In the genomic region with DNA sequence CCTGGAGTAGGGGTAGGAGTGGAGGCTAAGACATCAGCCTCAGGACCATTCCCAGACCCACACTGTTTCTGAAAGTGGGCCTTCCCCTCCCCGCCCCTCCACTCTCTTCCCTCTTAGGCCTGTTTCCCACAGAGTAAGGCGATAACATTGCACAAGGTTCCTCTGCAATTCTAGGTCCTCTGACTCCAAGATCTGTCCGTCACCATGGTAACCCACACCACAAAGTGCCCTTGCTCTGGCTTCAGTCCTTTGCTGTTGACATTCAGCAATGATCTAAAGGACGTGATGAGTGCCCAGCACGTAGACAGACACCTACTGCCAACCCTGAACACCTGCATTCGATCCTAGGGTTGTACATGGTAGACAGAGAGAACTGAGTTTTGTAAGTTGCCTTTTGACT, we compare ENCODE assay signal across 22 mouse cellular contexts. TPM values are rescaled to one million over a fixed set of nuclear protein-coding genes. Genes with fewer than 3 reads are reported as not detected.
A peak's percentile ranks its signal among the peaks of the same experiment; 100 is the strongest.
DNase-seq lines count a peak whose midpoint lies in the region; ATAC-seq and TF ChIP-seq lines count a peak whose summit lies in the region.
"Had no signal": no experiment of that assay in that cellular context is flagged by ENCODE, and none has a peak within 500 bp of the region (broad histone marks: within the 10 kb centered on the region; RNA-seq: fewer than 3 reads in every experiment).

No protein-coding gene starts in this region.

- H3K27ac ChIP-seq in hindbrain, postnatal 0 days = no peak overlapping the region
- no peak overlapping the region for H3K27ac ChIP-seq in hindbrain, embryonic 16.5 days (ENCODE audit: low read depth, low read length)
- H3K27ac ChIP-seq in midbrain, postnatal 0 days (ENCODE audit: low read depth, low read length) = no peak overlapping the region
- no peak overlapping the region for H3K27ac ChIP-seq in midbrain, embryonic 14.5 days (replicated peaks; ENCODE audit: low read depth, low read length)
- H3K27ac ChIP-seq: embryonic facial prominence, embryonic 12.5 days; forebrain, embryonic 12.5 days; hindbrain, embryonic 12.5 days; limb, embryonic 10.5 days; midbrain, embryonic 15.5 days; stomach, postnatal 0 days had no signal

- H3K9ac ChIP-seq in hindbrain, postnatal 0 days (replicated peaks; ENCODE audit: low read length) = no peak overlapping the region
- no peak overlapping the region; the same call in 1 of the 2 replicates for H3K9ac ChIP-seq in hindbrain, embryonic 16.5 days (ENCODE audit: low read depth, low read length)
- no peak overlapping the region for H3K9ac ChIP-seq in midbrain, postnatal 0 days (replicated peaks; ENCODE audit: low read length, poor library complexity, severe bottlenecking)
- H3K9ac ChIP-seq in midbrain, embryonic 14.5 days (replicated peaks; ENCODE audit: low read length) = no peak overlapping the region
- H3K9ac ChIP-seq: embryonic facial prominence, embryonic 12.5 days; forebrain, embryonic 12.5 days; hindbrain, embryonic 12.5 days; midbrain, embryonic 15.5 days had no signal

- H3K36me3 ChIP-seq in hindbrain, postnatal 0 days (ENCODE audit: insufficient read depth, low read length) = no peaks in the 10 kb centered on the region
- no peaks in the 10 kb centered on the region for H3K36me3 ChIP-seq in hindbrain, embryonic 16.5 days (ENCODE audit: control insufficient read depth, insufficient read depth, low read length)
- no peaks in the 10 kb centered on the region for H3K36me3 ChIP-seq in midbrain, postnatal 0 days (ENCODE audit: insufficient read depth, low read length)
- H3K36me3 ChIP-seq in midbrain, embryonic 14.5 days (ENCODE audit: control insufficient read depth, insufficient read depth, low read length) = no peaks in the 10 kb centered on the region
- H3K36me3 ChIP-seq: embryonic facial prominence, embryonic 12.5 days; forebrain, embryonic 12.5 days; hindbrain, embryonic 12.5 days; limb, embryonic 10.5 days; midbrain, embryonic 15.5 days had no signal

- intact Hi-C loops in gastrocnemius, postnatal 14 days (cut with DNase I; ENCODE audit: low total_unique reads) = no loop called here

- ATAC-seq in hindbrain, postnatal 0 days = no peak
- ATAC-seq in hindbrain, embryonic 16.5 days = no peak
- ATAC-seq in midbrain, postnatal 0 days (ENCODE audit: low FRiP score) = no peak
- no peak for ATAC-seq in midbrain, embryonic 14.5 days (ENCODE audit: low FRiP score, low TSS enrichment)
- 0 out of 2 replicates have a peak, but pooled peaks have one; percentile 21 for ATAC-seq in neutrophil, adult 5-6 weeks (ENCODE audit: extremely low read depth, insufficient number of reproducible peaks, low FRiP score, poor library complexity, severe bottlenecking)
- ATAC-seq: midbrain, embryonic 15.5 days had no signal

- no peak for TF ChIP-seq CTCF in hindbrain, postnatal 0 days (IDR thresholded peaks at IDR 0.05; ENCODE audit: low read depth)
- TF ChIP-seq CTCF in midbrain, postnatal 0 days (IDR thresholded peaks at IDR 0.05) = no peak
- no peak for TF ChIP-seq CTCF in brain, embryonic 14.5 days (IDR thresholded peaks at IDR 0.05; ENCODE audit: borderline replicate concordance, extremely low read depth, insufficient read depth, insufficient read length)

- H3K4me1 ChIP-seq in hindbrain, postnatal 0 days (ENCODE audit: insufficient read depth, low read length) = peaks cover 7% of the 10 kb centered on the region; the same call in 1 of the 2 replicates
- H3K4me1 ChIP-seq in hindbrain, embryonic 16.5 days (ENCODE audit: control insufficient read depth, insufficient read depth, low read depth, low read length) = peaks cover 4% of the 10 kb centered on the region; the same call in 1 of the 2 replicates
- H3K4me1 ChIP-seq in midbrain, postnatal 0 days (ENCODE audit: insufficient read depth, low read length) = peaks cover 2% of the 10 kb centered on the region; the same call in 1 of the 2 replicates
- 0 out of 2 replicates have a peak, but pooled peaks cover 8% of the 10 kb centered on the region for H3K4me1 ChIP-seq in midbrain, embryonic 14.5 days (ENCODE audit: control insufficient read depth, insufficient read depth, low read length)

- no peak for TF ChIP-seq POLR2A in brain, embryonic 14.5 days (IDR thresholded peaks at IDR 0.05; ENCODE audit: borderline replicate concordance, extremely low read depth, insufficient read depth, insufficient read length, poor library complexity, severe bottlenecking)

- no peak overlapping the region for H3K4me3 ChIP-seq in hindbrain, postnatal 0 days (ENCODE audit: low read length)
- H3K4me3 ChIP-seq in hindbrain, embryonic 16.5 days (ENCODE audit: low read length) = no peak overlapping the region
- H3K4me3 ChIP-seq in midbrain, postnatal 0 days (ENCODE audit: low read depth, low read length) = no peak overlapping the region
- no peak overlapping the region for H3K4me3 ChIP-seq in midbrain, embryonic 14.5 days (replicated peaks; ENCODE audit: low read depth, low read length)
- H3K4me3 ChIP-seq: embryonic facial prominence, embryonic 12.5 days; forebrain, embryonic 12.5 days; hindbrain, embryonic 12.5 days; limb, embryonic 10.5 days; midbrain, embryonic 15.5 days had no signal

- 72% methylated on average over 6 of the region's 6 CpGs for WGBS in hindbrain, postnatal 0 days
- 72% methylated on average over 6 of the region's 6 CpGs for WGBS in hindbrain, embryonic 16.5 days
- WGBS in midbrain, postnatal 0 days = 63% methylated on average over 6 of the region's 6 CpGs
- WGBS in midbrain, embryonic 14.5 days = 75% methylated on average over 6 of the region's 6 CpGs

- H3K27me3 ChIP-seq in hindbrain, postnatal 0 days (ENCODE audit: insufficient read depth, low read length) = 0 out of 2 replicates have a peak, but pooled peaks cover 4% of the 10 kb centered on the region
- 0 out of 2 replicates have a peak, but pooled peaks cover 5% of the 10 kb centered on the region for H3K27me3 ChIP-seq in hindbrain, embryonic 16.5 days (replicated peaks; ENCODE audit: control insufficient read depth, insufficient read depth, low read length)
- no peaks in the 10 kb centered on the region for H3K27me3 ChIP-seq in midbrain, postnatal 0 days (ENCODE audit: insufficient read depth, low read length)
- peaks cover 9% of the 10 kb centered on the region; the same call in 1 of the 2 replicates for H3K27me3 ChIP-seq in midbrain, embryonic 14.5 days (ENCODE audit: control insufficient read depth, insufficient read depth, low read length)

- peak; percentile 39 for DNase-seq in hindbrain, postnatal 0 days (ENCODE audit: low spot score)
- DNase-seq in midbrain, postnatal 0 days (ENCODE audit: low spot score) = peak; percentile 27
- DNase-seq in midbrain, embryonic 14.5 days = no peak
- DNase-seq in brain, embryonic 14.5 days (ENCODE audit: low read depth) = peak; percentile 14
- no peak for DNase-seq in gastrocnemius, postnatal 14 days
- DNase-seq: cerebellum, adult 11-12 months; cerebellum, postnatal 10 days; gastrocnemius, postnatal 36 days; kidney, adult 8-10 months; kidney, postnatal 10 days; liver; thymus, adult 2 months had no signal

- no peaks in the 10 kb centered on the region for H3K9me3 ChIP-seq in hindbrain, postnatal 0 days (ENCODE audit: low read length)
- no peaks in the 10 kb centered on the region for H3K9me3 ChIP-seq in hindbrain, embryonic 16.5 days (ENCODE audit: control insufficient read depth, low read length)
- H3K9me3 ChIP-seq in midbrain, postnatal 0 days (ENCODE audit: low read length) = no peaks in the 10 kb centered on the region
- no peaks in the 10 kb centered on the region for H3K9me3 ChIP-seq in midbrain, embryonic 14.5 days (ENCODE audit: control insufficient read depth, low read length)
- H3K9me3 ChIP-seq: embryonic facial prominence, embryonic 12.5 days; forebrain, embryonic 12.5 days; hindbrain, embryonic 12.5 days; limb, embryonic 10.5 days; midbrain, embryonic 15.5 days had no signal

- H3K4me2 ChIP-seq in hindbrain, postnatal 0 days (ENCODE audit: low read depth, low read length) = no peak overlapping the region
- no peak overlapping the region for H3K4me2 ChIP-seq in hindbrain, embryonic 16.5 days (ENCODE audit: low read length)
- H3K4me2 ChIP-seq in midbrain, postnatal 0 days (ENCODE audit: low read depth, low read length, poor library complexity, severe bottlenecking) = no peak overlapping the region
- no peak overlapping the region for H3K4me2 ChIP-seq in midbrain, embryonic 14.5 days (ENCODE audit: low read length)
- H3K4me2 ChIP-seq: embryonic facial prominence, embryonic 12.5 days; forebrain, embryonic 12.5 days; hindbrain, embryonic 12.5 days; midbrain, embryonic 15.5 days had no signal

RNA-seq across cellular contexts. Expression of a gene that starts 4.1 kb away (rescaled TPM):
- 0.47 and 1.0 TPM in 2 replicates for total RNA-seq in hindbrain, postnatal 0 days (2014; rRNA removed)
- polyA plus RNA-seq in hindbrain, postnatal 0 days (2015; fragmentation: Nextera tagmentation; extraction: Ambion mirVana) = 0.98 and 1.4 TPM in 2 replicates
- polyA plus RNA-seq in hindbrain, embryonic 16.5 days (2015; fragmentation: Nextera tagmentation; extraction: Ambion mirVana) = 0.64 and 1.2 TPM in 2 replicates
- total RNA-seq in midbrain, postnatal 0 days (2014; rRNA removed) = 0.47 and 1.3 TPM in 2 replicates
- polyA plus RNA-seq in midbrain, postnatal 0 days (2015; fragmentation: Nextera tagmentation; extraction: Ambion mirVana) = 1.1 and 1.2 TPM in 2 replicates
- polyA plus RNA-seq in midbrain, embryonic 14.5 days (2014; fragmentation: Nextera tagmentation; extraction: Ambion mirVana) = 0.35 and 0.54 TPM in 2 replicates
- 0.78 and 1.1 TPM in 2 replicates for polyA plus RNA-seq in brain, embryonic 14.5 days (2012; rRNA removed)
- total RNA-seq in neutrophil, adult 5-6 weeks (2017) = 2.6 and 4.7 TPM in 2 replicates
- total RNA-seq in gastrocnemius, postnatal 14 days (2021) = 1 to 10 TPM; 1.9 to 3.0 TPM
- total RNA-seq: megakaryocyte-erythroid progenitor cell, adult 5-6 weeks had no signal

RNA-seq across cellular contexts. Expression of a gene that starts 15.1 kb away (rescaled TPM):
- 30.9 and 31.9 TPM in 2 replicates for total RNA-seq in hindbrain, postnatal 0 days (2014; rRNA removed)
- 37.5 and 42.4 TPM in 2 replicates for polyA plus RNA-seq in hindbrain, postnatal 0 days (2015; fragmentation: Nextera tagmentation; extraction: Ambion mirVana)
- polyA plus RNA-seq in hindbrain, embryonic 16.5 days (2015; fragmentation: Nextera tagmentation; extraction: Ambion mirVana) = 40.7 and 43.6 TPM in 2 replicates
- 17.1 and 18.9 TPM in 2 replicates for total RNA-seq in midbrain, postnatal 0 days (2014; rRNA removed)
- polyA plus RNA-seq in midbrain, postnatal 0 days (2015; fragmentation: Nextera tagmentation; extraction: Ambion mirVana) = 28.4 and 29.8 TPM in 2 replicates
- 34.1 and 38.1 TPM in 2 replicates for polyA plus RNA-seq in midbrain, embryonic 14.5 days (2014; fragmentation: Nextera tagmentation; extraction: Ambion mirVana)
- 29.6 and 46.6 TPM in 2 replicates for polyA plus RNA-seq in brain, embryonic 14.5 days (2012; rRNA removed)
- 24.2 and 32.4 TPM in 2 replicates for total RNA-seq in neutrophil, adult 5-6 weeks (2017)
- 10 to 100 TPM; 14.1 to 14.9 TPM for total RNA-seq in gastrocnemius, postnatal 14 days (2021)

RNA-seq across cellular contexts. Expression of a gene that starts 20.6 kb away (rescaled TPM):
- 5.6 and 6.2 TPM in 2 replicates for total RNA-seq in hindbrain, postnatal 0 days (2014; rRNA removed)
- 5.0 and 7.3 TPM in 2 replicates for polyA plus RNA-seq in hindbrain, postnatal 0 days (2015; fragmentation: Nextera tagmentation; extraction: Ambion mirVana)
- polyA plus RNA-seq in hindbrain, embryonic 16.5 days (2015; fragmentation: Nextera tagmentation; extraction: Ambion mirVana) = 6.2 and 6.4 TPM in 2 replicates
- 6.2 and 7.1 TPM in 2 replicates for total RNA-seq in midbrain, postnatal 0 days (2014; rRNA removed)
- polyA plus RNA-seq in midbrain, postnatal 0 days (2015; fragmentation: Nextera tagmentation; extraction: Ambion mirVana) = 6.4 and 6.9 TPM in 2 replicates
- polyA plus RNA-seq in midbrain, embryonic 14.5 days (2014; fragmentation: Nextera tagmentation; extraction: Ambion mirVana) = 5.2 and 5.6 TPM in 2 replicates
- 6.6 and 7.1 TPM in 2 replicates for polyA plus RNA-seq in brain, embryonic 14.5 days (2012; rRNA removed)
- 2.8 and 3.1 TPM in 2 replicates for total RNA-seq in neutrophil, adult 5-6 weeks (2017)
- total RNA-seq in gastrocnemius, postnatal 14 days (2021) = 1 to 10 TPM; 1.6 to 1.9 TPM

RNA-seq across cellular contexts. Expression of a gene that starts 43.2 kb away (rescaled TPM):
- 0.78 and 0.79 TPM in 2 replicates for total RNA-seq in hindbrain, postnatal 0 days (2014; rRNA removed)
- 0.28 and 0.35 TPM in 2 replicates for polyA plus RNA-seq in hindbrain, postnatal 0 days (2015; fragmentation: Nextera tagmentation; extraction: Ambion mirVana)
- polyA plus RNA-seq in hindbrain, embryonic 16.5 days (2015; fragmentation: Nextera tagmentation; extraction: Ambion mirVana) = 0.36 and 0.64 TPM in 2 replicates
- 0.28 and 0.49 TPM in 2 replicates for total RNA-seq in midbrain, postnatal 0 days (2014; rRNA removed)
- polyA plus RNA-seq in midbrain, postnatal 0 days (2015; fragmentation: Nextera tagmentation; extraction: Ambion mirVana) = 0.49 and 0.75 TPM in 2 replicates
- 0.09 and 1.6 TPM in 2 replicates for polyA plus RNA-seq in midbrain, embryonic 14.5 days (2014; fragmentation: Nextera tagmentation; extraction: Ambion mirVana)
- polyA plus RNA-seq in brain, embryonic 14.5 days (2012; rRNA removed) = 0.38 and 0.90 TPM in 2 replicates
- 269 and 270 TPM in 2 replicates for total RNA-seq in neutrophil, adult 5-6 weeks (2017)
- total RNA-seq in gastrocnemius, postnatal 14 days (2021) = 1 to 10 TPM; 1.5 to 1.7 TPM
- polyA plus RNA-seq: C2C12 had no signal

Comparison
In these comparisons a context has a peak if more than half of its experiments do, and no peak if none do; other contexts are left out.
1. DNase-seq: peak in hindbrain, postnatal 0 days (single experiment), midbrain, postnatal 0 days (single experiment) and brain, embryonic 14.5 days (single experiment); none in midbrain, embryonic 14.5 days (single experiment) and gastrocnemius, postnatal 14 days (single experiment).